Mouse (Mus musculus) MEL (cell line): ENCODE results near the gene Nadk2. TPM values are rescaled to one million over a fixed set of nuclear protein-coding genes. Genes with fewer than 3 reads are reported as not detected.
A peak's percentile ranks its signal among the peaks of the same experiment; 100 is the strongest.

Experiments used
- DNase-seq: peaks from one replicate; pipeline ENCODE4 v3.0.0; 2011; ENCODE audit warnings: low read depth, low spot score
- H3K27ac ChIP-seq: 2 replicates; pipeline ENCODE4 v1.5.1; 2012; ENCODE audit warnings: low read depth, mild to moderate bottlenecking, control low read depth, low read length, moderate library complexity; ENCODE audit not compliant: control insufficient read depth
- H3K27me3 ChIP-seq, 2 experiments: fragments of 150-350 bp in 1 of 2; sonication (generic) in 1 of 2; 2 replicates each; pipeline ENCODE4 v1.6.1; 2012; ENCODE audit warnings: low read length in 2 of 2, mild to moderate bottlenecking in 2 of 2, improper control_type of control experiment in 1 of 2, moderate library complexity in 1 of 2; ENCODE audit not compliant: insufficient read depth in 2 of 2, control insufficient read depth in 1 of 2
- H3K36me3 ChIP-seq, 2 experiments: 2 replicates each; pipeline ENCODE4 v1.6.1; 2012 to 2014; ENCODE audit warnings: low read length in 2 of 2, improper control_type of control experiment in 1 of 2, inconsistent platforms in 1 of 2, mild to moderate bottlenecking in 1 of 2; ENCODE audit not compliant: insufficient read depth in 2 of 2, control insufficient read depth in 1 of 2
- H3K4me1 ChIP-seq, 2 experiments: fragments of 150-350 bp in 1 of 2; sonication (generic) in 1 of 2; 2 replicates each; pipeline ENCODE4 v1.6.1; 2012; ENCODE audit warnings: low read length in 2 of 2, improper control_type of control experiment in 1 of 2, mild to moderate bottlenecking in 1 of 2; ENCODE audit not compliant: insufficient read depth in 2 of 2, control insufficient read depth in 1 of 2
- H3K4me3 ChIP-seq, 2 experiments: fragments of 150-350 bp in 1 of 2; sonication (generic) in 1 of 2; 2 replicates each; pipeline ENCODE4 v1.5.1; 2012; ENCODE audit warnings: low read depth in 2 of 2, low read length in 2 of 2, mild to moderate bottlenecking in 2 of 2, moderate library complexity in 2 of 2, control low read depth in 1 of 2, improper control_type of control experiment in 1 of 2; ENCODE audit not compliant: control insufficient read depth in 1 of 2, insufficient read depth in 1 of 2
- H3K79me2 ChIP-seq: 2 replicates; pipeline ENCODE4 v1.6.1; 2012; ENCODE audit warnings: mild to moderate bottlenecking, low read length, moderate library complexity; ENCODE audit not compliant: control insufficient read depth, poor library complexity, insufficient read depth
- H3K9ac ChIP-seq: 2 replicates; pipeline ENCODE4 v1.6.1; 2012; ENCODE audit warnings: low read depth, mild to moderate bottlenecking, control low read depth, low read length, moderate library complexity; ENCODE audit not compliant: control insufficient read depth, poor library complexity, severe bottlenecking
- H3K9me3 ChIP-seq: fragments of 150-350 bp; sonication (generic); replicated peaks from 2 replicates; pipeline ENCODE4 v1.6.1; 2012; ENCODE audit warnings: mild to moderate bottlenecking, low read length, improper control_type of control experiment, moderate library complexity; ENCODE audit not compliant: insufficient read depth
- BHLHE40 ChIP-seq: IDR thresholded peaks from 2 replicates; pipeline ENCODE4 v1.6.1; 2012; ENCODE audit warnings: low read depth, mild to moderate bottlenecking, inconsistent platforms, low read length, improper control_type of control experiment, borderline replicate concordance
- CHD1 ChIP-seq: IDR thresholded peaks from 2 replicates; pipeline ENCODE4 v1.6.1; 2012; ENCODE audit warnings: low read depth, mild to moderate bottlenecking, inconsistent platforms, low read length, improper control_type of control experiment
- CHD2 ChIP-seq: IDR thresholded peaks from 2 replicates; pipeline ENCODE4 v1.6.1; 2011; ENCODE audit warnings: low read length, improper control_type of control experiment
- CTCF ChIP-seq, 3 experiments: IDR thresholded peaks in 2 of 3; conservative IDR thresholded peaks in 1 of 3; 2 replicates each; pipeline ENCODE4 v1.5.1; 2011 to 2012; ENCODE audit warnings: low read length in 3 of 3, low read depth in 2 of 3, mild to moderate bottlenecking in 2 of 3, improper control_type of control experiment in 1 of 3, inconsistent platforms in 1 of 3, mixed read lengths in 1 of 3, moderate library complexity in 1 of 3; ENCODE audit not compliant: control insufficient read depth in 1 of 3, insufficient read depth in 1 of 3, poor library complexity in 1 of 3, severe bottlenecking in 1 of 3
- E2F4 ChIP-seq: IDR thresholded peaks from 2 replicates; pipeline ENCODE4 v1.6.1; 2011; ENCODE audit warnings: low read depth, low read length, improper control_type of control experiment, borderline replicate concordance
- ELF1 ChIP-seq: IDR thresholded peaks from 2 replicates; pipeline ENCODE4 v1.6.1; 2014; ENCODE audit warnings: low read depth, mild to moderate bottlenecking, inconsistent platforms, low read length, improper control_type of control experiment, moderate library complexity
- EP300 ChIP-seq, 2 experiments: IDR thresholded peaks; 2 replicates each; pipeline ENCODE4 v1.6.1; 2011; ENCODE audit warnings: improper control_type of control experiment in 2 of 2, low read length in 2 of 2, low read depth in 1 of 2, mild to moderate bottlenecking in 1 of 2
- ETS1 ChIP-seq: IDR thresholded peaks from 2 replicates; pipeline ENCODE4 v1.6.1; 2012; ENCODE audit warnings: low read depth, mild to moderate bottlenecking, inconsistent platforms, low read length, improper control_type of control experiment, moderate library complexity
- GABPA ChIP-seq: IDR thresholded peaks from 2 replicates; pipeline ENCODE4 v1.6.1; 2012; ENCODE audit warnings: low read depth, mild to moderate bottlenecking, inconsistent platforms, low read length, improper control_type of control experiment, moderate library complexity
- GATA1 ChIP-seq: IDR thresholded peaks from 2 replicates; pipeline ENCODE4 v1.6.1; 2011; ENCODE audit warnings: low read depth, low read length, improper control_type of control experiment
- HCFC1 ChIP-seq: IDR thresholded peaks from 2 replicates; pipeline ENCODE4 v1.6.1; 2012; ENCODE audit warnings: low read depth, mild to moderate bottlenecking, inconsistent platforms, low read length, improper control_type of control experiment, moderate library complexity
- JUND ChIP-seq: IDR thresholded peaks from 2 replicates; pipeline ENCODE4 v1.6.1; 2011; ENCODE audit warnings: low read depth, mild to moderate bottlenecking, improper control_type of control experiment, low read length
- KAT2A ChIP-seq: conservative IDR thresholded peaks from 2 replicates; pipeline ENCODE4 v1.6.1; 2012; ENCODE audit warnings: low read depth, low read length, improper control_type of control experiment, inconsistent platforms
- MAFK ChIP-seq: IDR thresholded peaks from 2 replicates; pipeline ENCODE4 v1.6.1; 2011; ENCODE audit warnings: low read depth, mild to moderate bottlenecking, low read length, improper control_type of control experiment, borderline replicate concordance
- MAX ChIP-seq: IDR thresholded peaks from 2 replicates; pipeline ENCODE4 v1.6.1; 2011; ENCODE audit warnings: low read length, improper control_type of control experiment
- MAZ ChIP-seq: IDR thresholded peaks from 2 replicates; pipeline ENCODE4 v1.6.1; 2012; ENCODE audit warnings: low read depth, mild to moderate bottlenecking, inconsistent platforms, low read length, improper control_type of control experiment
- MEF2A ChIP-seq: IDR thresholded peaks from 2 replicates; pipeline ENCODE4 v1.6.1; 2014; ENCODE audit warnings: low read depth, mild to moderate bottlenecking, inconsistent platforms, low read length, improper control_type of control experiment; ENCODE audit not compliant: poor library complexity, insufficient replicate concordance, severe bottlenecking; ENCODE audit errors: extremely low read depth
- MXI1 ChIP-seq: IDR thresholded peaks from 2 replicates; pipeline ENCODE4 v1.6.1; 2011; ENCODE audit warnings: mild to moderate bottlenecking, low read depth, low read length, improper control_type of control experiment
- MYB ChIP-seq: IDR thresholded peaks from 2 replicates; pipeline ENCODE4 v1.6.1; 2011; ENCODE audit warnings: mild to moderate bottlenecking, low read depth, low read length, improper control_type of control experiment
- MYC ChIP-seq: IDR thresholded peaks from 2 replicates; pipeline ENCODE4 v1.6.1; 2011; ENCODE audit warnings: low read depth, mild to moderate bottlenecking, low read length, improper control_type of control experiment, moderate library complexity
- NELFE ChIP-seq: IDR thresholded peaks from 2 replicates; pipeline ENCODE4 v1.6.1; 2011; ENCODE audit warnings: low read depth, low read length, improper control_type of control experiment
- NRF1 ChIP-seq: IDR thresholded peaks from 2 replicates; pipeline ENCODE4 v1.6.1; 2014; ENCODE audit warnings: low read depth, mild to moderate bottlenecking, inconsistent platforms, low read length, improper control_type of control experiment, moderate library complexity; ENCODE audit not compliant: poor library complexity, insufficient read depth, severe bottlenecking
- POLR2AphosphoS5 ChIP-seq: IDR thresholded peaks from 2 replicates; pipeline ENCODE4 v1.6.1; 2012; ENCODE audit warnings: low read depth, borderline replicate concordance, mild to moderate bottlenecking, inconsistent platforms, low read length, moderate library complexity, mixed read lengths
- RAD21 ChIP-seq: IDR thresholded peaks from 2 replicates; pipeline ENCODE4 v1.6.1; 2011; ENCODE audit warnings: mild to moderate bottlenecking, low read depth, low read length, improper control_type of control experiment
- RCOR1 ChIP-seq: IDR thresholded peaks from 2 replicates; pipeline ENCODE4 v1.6.1; 2012; ENCODE audit warnings: low read depth, mild to moderate bottlenecking, inconsistent platforms, low read length, improper control_type of control experiment
- SIN3A ChIP-seq: IDR thresholded peaks from 2 replicates; pipeline ENCODE4 v1.6.1; 2012; ENCODE audit warnings: low read length, improper control_type of control experiment, inconsistent platforms
- SMC3 ChIP-seq: IDR thresholded peaks from 2 replicates; pipeline ENCODE4 v1.6.1; 2011; ENCODE audit warnings: low read depth, low read length, improper control_type of control experiment
- TAL1 ChIP-seq: IDR thresholded peaks from 2 replicates; pipeline ENCODE4 v1.6.1; 2012; ENCODE audit warnings: mild to moderate bottlenecking, inconsistent platforms, low read length, moderate library complexity, mixed read lengths
- TBP ChIP-seq: IDR thresholded peaks from 2 replicates; pipeline ENCODE4 v1.8.0; 2011; ENCODE audit warnings: low read depth, low read length, improper control_type of control experiment
- TCF12 ChIP-seq: IDR thresholded peaks from 2 replicates; pipeline ENCODE4 v1.6.1; 2014; ENCODE audit warnings: low read depth, mild to moderate bottlenecking, inconsistent platforms, low read length, improper control_type of control experiment, moderate library complexity
- UBTF ChIP-seq: IDR thresholded peaks from 2 replicates; pipeline ENCODE4 v1.6.1; 2012; ENCODE audit warnings: low read depth, mild to moderate bottlenecking, inconsistent platforms, low read length, improper control_type of control experiment, moderate library complexity, borderline replicate concordance; ENCODE audit not compliant: insufficient read depth
- USF1 ChIP-seq: IDR thresholded peaks from 2 replicates; pipeline ENCODE4 v1.6.1; 2014; ENCODE audit warnings: low read depth, mild to moderate bottlenecking, inconsistent platforms, low read length, improper control_type of control experiment, moderate library complexity
- USF2 ChIP-seq, 2 experiments: IDR thresholded peaks; 2 replicates each; pipeline ENCODE4 v1.6.1; 2011 to 2012; ENCODE audit warnings: improper control_type of control experiment in 2 of 2, low read length in 2 of 2, borderline replicate concordance in 1 of 2, inconsistent platforms in 1 of 2, low read depth in 1 of 2, mild to moderate bottlenecking in 1 of 2; ENCODE audit not compliant: insufficient read depth in 1 of 2
- ZC3H11A ChIP-seq: IDR thresholded peaks from 2 replicates; pipeline ENCODE4 v1.6.1; 2012; ENCODE audit warnings: low read depth, mild to moderate bottlenecking, inconsistent platforms, low read length, improper control_type of control experiment
- ZKSCAN1 ChIP-seq: IDR thresholded peaks from 2 replicates; pipeline ENCODE4 v1.6.1; 2012; ENCODE audit warnings: low read depth, mild to moderate bottlenecking, inconsistent platforms, low read length, improper control_type of control experiment, moderate library complexity
- ZMIZ1 ChIP-seq: IDR thresholded peaks from 2 replicates; pipeline ENCODE4 v1.6.1; 2012; ENCODE audit warnings: low read depth, mild to moderate bottlenecking, inconsistent platforms, low read length, improper control_type of control experiment, moderate library complexity
- ZNF384 ChIP-seq: IDR thresholded peaks from 2 replicates; pipeline ENCODE4 v1.6.1; 2012; ENCODE audit warnings: low read depth, mild to moderate bottlenecking, inconsistent platforms, low read length, improper control_type of control experiment
- polyA plus RNA-seq, 2 experiments: library from polyadenylated mRNA; stranded (reverse) in 1 of 2; unstranded in 1 of 2; fragments of >175 nt in 1 of 2; fragments of >200 nt in 1 of 2; gene quantifications; 2 replicates each; pipeline versions ENCODE4 v1.2.1 to v1.2.4; 2012; ENCODE audit warnings: low replicate concordance in 2 of 2, low read depth in 1 of 2; ENCODE audit not compliant: insufficient read length in 2 of 2, insufficient read depth in 1 of 2, missing spikeins in 1 of 2
- total RNA-seq: library from RNA; depleted of rRNA; stranded (reverse); fragments of 300-350 nt; gene quantifications from 2 replicates; pipeline ENCODE4 v1.2.3, GENCODE M21; 2012

Gene Nadk2
- total and polyA plus RNA-seq, 3 experiments = 168 to 659 (median 361) TPM

DNA sequence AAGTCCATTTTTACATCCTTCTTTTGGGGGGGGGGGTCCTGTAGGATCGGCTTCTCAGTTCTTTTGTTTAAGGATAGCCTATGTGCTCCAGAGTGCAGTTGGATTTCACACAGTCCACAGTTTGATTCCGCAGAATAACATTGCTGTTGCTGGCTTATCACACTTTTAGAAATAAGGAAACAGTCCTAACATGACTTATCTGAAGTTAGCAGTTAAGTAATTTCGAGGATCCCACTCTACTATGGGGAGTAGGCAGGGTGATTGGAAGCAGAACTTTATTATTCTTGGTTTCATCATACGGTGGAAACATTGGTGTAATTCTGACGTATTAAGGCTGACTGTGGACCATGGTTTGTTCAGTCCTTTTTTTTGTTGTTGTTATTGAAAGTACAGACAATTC lies 19.6 kb downstream of the Nadk2 start:
- no peaks in the 10 kb centered on the region for H3K27me3 ChIP-seq
- peak; percentile 76 for DNase-seq
- peaks cover 16 to 29% of the 10 kb centered on the region in 2 experiments for H3K4me1 ChIP-seq
- no peak overlapping the region for H3K4me3 ChIP-seq
- no peak overlapping the region for H3K9ac ChIP-seq
- H3K36me3 ChIP-seq = peaks cover 33 to 72% of the 10 kb centered on the region in 2 experiments
- H3K9me3 ChIP-seq = no peaks in the 10 kb centered on the region
- H3K79me2 ChIP-seq = peaks cover 1% of the 10 kb centered on the region; the same call in 1 of the 2 replicates
- peak overlapping the region; percentile 92 for H3K27ac ChIP-seq
- TF ChIP-seq BHLHE40 = no peak
- no peak for TF ChIP-seq TBP
- no peak for TF ChIP-seq USF2 (IDR thresholded peaks at IDR 0.05; ENCODE audit: borderline replicate concordance in 1 of 2, insufficient read depth in 1 of 2, low read depth in 1 of 2, low read length in 2 of 2)
- TF ChIP-seq NELFE = no peak
- peak; percentile 43; the same call in 1 of the 2 replicates for TF ChIP-seq HCFC1
- TF ChIP-seq GATA1 = peak; percentile 76
- no peak for TF ChIP-seq ZC3H11A
- TF ChIP-seq ETS1 = peak; percentile 87
- no peak for TF ChIP-seq UBTF
- no peak; the same call in 1 of the 2 replicates for TF ChIP-seq ZMIZ1
- peak; percentile 90 to 92 for TF ChIP-seq EP300 (IDR thresholded peaks at IDR 0.05; ENCODE audit: low read depth in 1 of 2, low read length in 2 of 2)
- no peak for TF ChIP-seq CHD2
- TF ChIP-seq CHD1 = no peak
- no peak for TF ChIP-seq MAZ
- TF ChIP-seq TAL1 = peak; percentile 42
- TF ChIP-seq KAT2A = peak; percentile 54; the same call in 1 of the 2 replicates
- TF ChIP-seq MAX = peak; percentile 62
- TF ChIP-seq SMC3 = peak; percentile 14; the same call in 1 of the 2 replicates
- TF ChIP-seq TCF12 = peak; percentile 79
- TF ChIP-seq CTCF (IDR thresholded peaks at IDR 0.05 in 2 of 3, conservative IDR thresholded peaks at IDR 0.05 in 1 of 3; ENCODE audit: control insufficient read depth in 1 of 3, insufficient read depth in 1 of 3, low read depth in 2 of 3, low read length in 3 of 3, poor library complexity in 1 of 3, severe bottlenecking in 1 of 3) = no peak
- 0 out of 2 replicates have a peak, but pooled peaks have one; percentile 24 for TF ChIP-seq MYC
- peak; percentile 72 for TF ChIP-seq MYB
- peak; percentile 77 for TF ChIP-seq RCOR1
- no peak; the same call in 1 of the 2 replicates for TF ChIP-seq RAD21
- TF ChIP-seq USF1 = no peak
- peak; percentile 56; the same call in 1 of the 2 replicates for TF ChIP-seq MEF2A
- no peak for TF ChIP-seq GABPA
- TF ChIP-seq E2F4 = no peak
- TF ChIP-seq ZKSCAN1 = no peak
- TF ChIP-seq MAFK = peak; percentile 46; the same call in 1 of the 2 replicates
- no peak for TF ChIP-seq POLR2AphosphoS5
- no peak for TF ChIP-seq ZNF384
- TF ChIP-seq JUND = no peak
- TF ChIP-seq NRF1 = no peak
- peak; percentile 59; the same call in 1 of the 2 replicates for TF ChIP-seq MXI1
- peak; percentile 71 for TF ChIP-seq SIN3A
- TF ChIP-seq ELF1 = no peak
